Mouse (Mus musculus) c-Kit-positive CD71-positive TER-119-positive erythroid progenitor cells, embryonic 14.5 days (primary cell): Measurements from ENCODE around the gene Morn5.

Source experiments
- DNase-seq: peaks from one replicate; pipeline ENCODE4 v3.0.0-alpha.2; 2013; ENCODE audit warnings: low spot score

Gene Morn5

GRCm38 (mm10) chr2:36104956-36105741 lies 55.9 kb downstream of the Morn5 start, which contains the start of gene Lhx6:
Lhx6 (minus strand) TSS chr2:36105408.
- DNase-seq: no peak

DNA sequence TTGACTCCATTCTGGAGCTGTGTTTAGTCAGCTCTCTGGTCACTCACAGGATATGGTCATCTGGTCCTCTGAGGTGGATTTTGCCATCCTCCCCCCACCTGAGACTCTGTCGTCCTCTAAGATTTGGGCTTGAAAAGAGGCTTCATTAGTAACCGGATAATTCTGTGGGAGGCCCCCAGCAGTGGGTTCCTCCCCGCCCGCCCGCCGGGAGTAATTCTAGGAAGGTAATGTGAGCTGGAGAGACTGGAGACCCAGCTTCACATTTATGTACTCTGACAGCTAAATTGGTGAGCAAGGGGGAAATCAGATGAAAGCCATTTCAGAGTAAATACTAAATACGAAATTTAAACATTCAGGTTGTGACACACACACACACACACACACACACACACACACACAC lies 59.4 kb downstream of the Morn5 start:
- DNase-seq: no peak

DNA sequence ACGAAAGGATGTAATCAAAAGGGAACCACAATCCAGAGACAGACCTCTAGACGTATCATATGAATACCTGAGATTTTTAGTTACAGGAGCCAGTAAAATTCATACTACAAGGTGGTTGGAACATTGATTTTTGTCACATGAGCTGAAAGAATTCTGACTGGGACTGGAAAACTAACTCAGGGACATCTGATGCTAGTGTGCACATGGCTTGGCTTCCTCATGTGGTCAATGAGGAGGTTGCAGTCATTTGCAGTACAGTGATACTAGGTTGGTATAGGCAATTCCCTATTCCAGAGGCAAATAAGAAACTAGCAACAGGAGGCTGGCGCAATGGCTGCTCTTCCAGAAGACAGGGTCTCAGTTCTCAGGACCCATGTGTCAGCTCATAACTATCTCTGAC lies 63.4 kb downstream of the Morn5 start:
- DNase-seq: no peak

GRCm38 (mm10) chr2:36126795-36127429 lies 77.7 kb downstream of the Morn5 start:
- DNase-seq: no peak

DNA sequence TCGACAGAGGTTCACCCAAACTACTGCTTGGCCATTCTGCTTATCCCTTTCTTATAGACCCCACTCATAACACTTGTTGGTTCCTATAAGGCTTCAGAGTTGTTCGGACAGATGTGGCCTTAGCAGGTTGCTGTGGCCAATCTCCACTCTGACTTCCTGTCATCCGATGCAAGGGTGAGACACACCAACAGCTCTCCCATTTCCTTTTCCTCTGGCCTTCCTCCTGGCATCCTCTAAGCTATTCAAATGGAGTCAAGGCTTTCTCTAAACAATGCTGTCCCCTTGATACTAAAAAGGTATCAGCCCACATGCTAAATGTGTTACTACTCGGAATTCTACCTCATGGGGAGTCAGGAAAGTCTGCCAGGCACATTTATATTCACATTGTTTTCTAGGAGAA lies 78.7 kb downstream of the Morn5 start:
- no peak for DNase-seq

DNA sequence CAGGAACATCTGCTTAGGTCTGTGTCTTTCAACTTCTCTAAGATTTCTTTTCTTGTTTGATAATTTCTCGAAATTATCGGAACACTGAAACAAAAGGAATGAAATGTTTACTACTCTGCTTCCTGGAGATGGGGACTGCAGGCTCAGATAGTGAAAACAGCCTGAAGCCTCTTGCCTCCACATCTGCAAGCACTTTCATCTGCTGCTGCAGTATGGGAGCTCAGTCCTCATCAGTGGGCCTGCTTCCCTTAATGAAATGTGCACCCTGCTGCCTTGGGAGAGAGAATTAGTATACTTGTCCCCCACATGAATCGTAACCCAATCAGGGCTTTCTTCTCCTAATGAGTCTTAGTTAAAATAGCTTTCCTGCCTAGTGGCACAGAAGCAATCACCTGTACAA lies 79.8 kb downstream of the Morn5 start:
- no peak for DNase-seq
